Mouse (Mus musculus): Measurements from ENCODE around the gene Ap1m1.

GRCm38 (mm10) chr8:72295125-72295524 is 55.3 kb downstream of the Ap1m1 start:
- TF ChIP-seq POLR2A (IDR thresholded peaks at IDR 0.05; ENCODE audit: borderline replicate concordance, extremely low read depth, low read depth, low read length) = no peak
- TF ChIP-seq CTCF (IDR thresholded peaks at IDR 0.05; ENCODE audit: insufficient read depth, low read length) = no peak
